Mouse (Mus musculus) intestine, postnatal 0 days (tissue): ENCODE measurements around the gene Tmcc1. TPM values are rescaled to one million over a fixed set of nuclear protein-coding genes. Genes with fewer than 3 reads are reported as not detected.

Experiments used
- ATAC-seq: fragments of 200-750 bp; cut with Nextera tagmentation; 2 replicates; pipeline ENCODE4 v1.8.0; 2017; ENCODE audit warnings: mild to moderate bottlenecking, moderate TSS enrichment, moderate library complexity
- H3K27ac ChIP-seq: fragments of 300-500 bp; sonication (generic); 2 replicates; pipeline ENCODE4 v1.5.1; 2014; ENCODE audit warnings: mild to moderate bottlenecking, low read depth, low read length, moderate library complexity
- H3K27me3 ChIP-seq: fragments of 300-500 bp; sonication (generic); replicated peaks from 2 replicates; pipeline ENCODE4 v1.6.1; 2014; ENCODE audit warnings: low read length, mixed read lengths; ENCODE audit not compliant: control insufficient read depth, insufficient read depth
- H3K36me3 ChIP-seq: fragments of 300-500 bp; sonication (generic); 2 replicates; pipeline ENCODE4 v1.6.1; 2014; ENCODE audit warnings: mild to moderate bottlenecking, moderate library complexity; ENCODE audit not compliant: control insufficient read depth, insufficient read depth
- H3K4me1 ChIP-seq: fragments of 300-500 bp; sonication (generic); replicated peaks from 2 replicates; pipeline ENCODE4 v1.6.1; 2014; ENCODE audit warnings: antibody characterized with exemption, low read length, mixed read lengths; ENCODE audit not compliant: control insufficient read depth, insufficient read depth
- H3K4me2 ChIP-seq: fragments of 300-500 bp; sonication (generic); replicated peaks from 2 replicates; pipeline ENCODE4 v1.6.1; 2014; ENCODE audit warnings: low read depth, mild to moderate bottlenecking, moderate library complexity
- H3K4me3 ChIP-seq: fragments of 300-500 bp; sonication (generic); 2 replicates; pipeline ENCODE4 v1.5.1; 2014; ENCODE audit warnings: low read depth, low read length
- H3K9ac ChIP-seq: fragments of 300-500 bp; sonication (generic); 2 replicates; pipeline ENCODE4 v1.6.1; 2014; ENCODE audit warnings: mild to moderate bottlenecking, low read depth, low read length
- H3K9me3 ChIP-seq: fragments of 300-500 bp; sonication (generic); 2 replicates; pipeline ENCODE4 v1.6.1; 2016; ENCODE audit warnings: mixed run types; ENCODE audit not compliant: control insufficient read depth
- CTCF ChIP-seq: sonication (generic); IDR thresholded peaks from 2 replicates; pipeline ENCODE4 v1.5.1; 2016; ENCODE audit warnings: low read depth, mild to moderate bottlenecking, control low read depth, antibody characterized with exemption, moderate library complexity
- WGBS: fragments of 180-500 bp; shearing (Covaris S2); extraction: QIAGEN DNeasy Blood & Tissue Kit; methylation state at CpG from one replicate; pipeline ENCODE4 v1.1.7; 2014; 5-methylcytosine and 5-hydroxymethylcytosine counted together
- polyA plus RNA-seq: library from polyadenylated mRNA; unstranded; fragments of >200 nt; fragmentation: Nextera tagmentation; extraction: Ambion mirVana; gene quantifications from 2 replicates; pipeline ENCODE4 v1.2.1, GENCODE M21; 2015

The Tmcc1 gene
- polyA plus RNA-seq, 1 experiment from 2014 or later = 8.0 TPM

DNA sequence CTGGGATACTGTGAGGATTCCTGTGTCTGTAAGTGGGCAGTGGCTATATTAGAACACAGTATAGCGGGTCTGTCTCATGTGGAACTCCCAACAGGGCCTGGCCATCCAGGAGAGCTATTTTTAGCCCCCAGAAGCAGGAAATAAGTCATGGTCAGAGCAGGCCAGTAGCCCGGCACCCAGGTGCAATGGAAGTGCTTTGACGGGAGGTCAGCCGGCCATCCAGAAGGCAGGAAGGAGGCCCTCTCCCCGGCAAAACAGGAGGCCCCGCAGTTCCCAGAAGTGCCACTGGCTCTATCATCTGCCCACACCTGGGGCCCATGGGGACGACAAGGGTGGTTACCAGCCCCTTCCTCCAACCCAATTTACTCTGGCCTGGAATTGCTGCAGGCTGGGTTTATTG is 189.2 kb downstream of the Tmcc1 start:
- H3K9ac ChIP-seq = no peak overlapping the region

DNA sequence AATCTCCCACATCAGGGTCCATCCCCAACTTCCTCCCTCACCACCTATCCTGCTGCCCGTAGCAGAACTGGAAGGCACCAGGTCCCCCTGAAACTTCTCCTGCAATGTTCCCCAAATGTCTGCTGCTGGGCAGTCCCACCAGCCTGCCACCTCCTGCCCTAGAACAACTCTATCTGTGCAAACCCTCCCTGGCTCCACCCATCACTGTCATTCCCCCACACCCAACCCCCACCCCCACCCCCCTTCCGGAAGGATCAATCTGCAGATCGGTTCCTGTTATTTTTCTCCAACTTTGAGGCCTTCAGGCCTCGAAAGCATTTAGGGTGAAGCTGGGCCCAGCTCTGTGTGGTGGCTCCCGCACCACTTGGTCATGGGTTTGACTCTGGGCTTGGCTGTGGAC is 189.8 kb downstream of the Tmcc1 start:
- Histone ChIP-seq H3K27ac (peak overlapping the region; percentile 28), H3K36me3 (no peaks in the 10 kb centered on the region), H3K4me2 (no peak overlapping the region), H3K4me3 (no peak overlapping the region), H3K9me3 (no peaks in the 10 kb centered on the region), H3K4me1 (no peaks in the 10 kb centered on the region), H3K27me3 (no peaks in the 10 kb centered on the region), H3K9ac (no peak overlapping the region)
- no peak for TF ChIP-seq CTCF
- 62% methylated on average over 5 of the region's 5 CpGs for WGBS
- no peak for ATAC-seq

More for the DNA sequence above, 189.2 kb downstream of the Tmcc1 start:
- H3K27me3 ChIP-seq = no peaks in the 10 kb centered on the region
- ATAC-seq = no peak
- H3K4me1 ChIP-seq = no peaks in the 10 kb centered on the region
- peak overlapping the region; percentile 28 for H3K27ac ChIP-seq
- no peaks in the 10 kb centered on the region for H3K9me3 ChIP-seq
- 42% methylated on average over 7 of the region's 7 CpGs for WGBS
- no peak overlapping the region for H3K4me2 ChIP-seq
- no peak overlapping the region for H3K4me3 ChIP-seq
- TF ChIP-seq CTCF = no peak
- no peaks in the 10 kb centered on the region for H3K36me3 ChIP-seq

GRCm38 (mm10) chr6:116002311-116003104 is 190.8 kb downstream of the Tmcc1 start:
- no peaks in the 10 kb centered on the region for H3K36me3 ChIP-seq
- H3K9me3 ChIP-seq = no peaks in the 10 kb centered on the region
- TF ChIP-seq CTCF = no peak
- 64% methylated on average over 12 of the region's 12 CpGs for WGBS
- H3K27me3 ChIP-seq = no peaks in the 10 kb centered on the region
- H3K4me3 ChIP-seq = no peak overlapping the region
- H3K27ac ChIP-seq = no peak overlapping the region
- H3K9ac ChIP-seq = no peak overlapping the region
- no peaks in the 10 kb centered on the region for H3K4me1 ChIP-seq
- no peak overlapping the region for H3K4me2 ChIP-seq
- ATAC-seq = no peak

GRCm38 (mm10) chr6:116000851-116001250 is 192.4 kb downstream of the Tmcc1 start:
- Histone ChIP-seq H3K9ac (no peak overlapping the region), H3K4me1 (no peaks in the 10 kb centered on the region), H3K27me3 (no peaks in the 10 kb centered on the region), H3K4me2 (no peak overlapping the region), H3K4me3 (no peak overlapping the region), H3K9me3 (no peaks in the 10 kb centered on the region), H3K27ac (no peak overlapping the region), H3K36me3 (no peaks in the 10 kb centered on the region)
- TF ChIP-seq CTCF = no peak
- no peak for ATAC-seq
- WGBS = 85% methylated on average over 5 of the region's 5 CpGs

GRCm38 (mm10) chr6:115999227-115999626 is 194.1 kb downstream of the Tmcc1 start:
- WGBS = 90% methylated on average over 2 of the region's 2 CpGs
- Histone ChIP-seq H3K36me3 (no peaks in the 10 kb centered on the region), H3K9ac (no peak overlapping the region), H3K4me1 (no peaks in the 10 kb centered on the region), H3K27ac (no peak overlapping the region), H3K27me3 (peaks cover 2% of the 10 kb centered on the region; the same call in 1 of the 2 replicates), H3K4me2 (no peak overlapping the region), H3K4me3 (no peak overlapping the region), H3K9me3 (no peaks in the 10 kb centered on the region)
- no peak for ATAC-seq
- TF ChIP-seq CTCF = no peak

- no peaks in the 10 kb centered on the region for H3K36me3 ChIP-seq
- H3K4me1 ChIP-seq = no peaks in the 10 kb centered on the region
- no peak for TF ChIP-seq CTCF
- ATAC-seq = no peak
- H3K27ac ChIP-seq = no peak overlapping the region
- peaks cover 7% of the 10 kb centered on the region; the same call in 1 of the 2 replicates for H3K27me3 ChIP-seq
- H3K4me3 ChIP-seq = no peak overlapping the region
- WGBS = 85% methylated on average over 7 of the region's 7 CpGs
- H3K4me2 ChIP-seq = no peak overlapping the region
- H3K9ac ChIP-seq = no peak overlapping the region
- H3K9me3 ChIP-seq = no peaks in the 10 kb centered on the region
These were observed 194.5 kb downstream of the Tmcc1 start for GRCm38 (mm10) chr6:115998758-115999157.
